Mouse (Mus musculus): ENCODE measurements around the gene Herc3.

The Herc3 gene

DNA sequence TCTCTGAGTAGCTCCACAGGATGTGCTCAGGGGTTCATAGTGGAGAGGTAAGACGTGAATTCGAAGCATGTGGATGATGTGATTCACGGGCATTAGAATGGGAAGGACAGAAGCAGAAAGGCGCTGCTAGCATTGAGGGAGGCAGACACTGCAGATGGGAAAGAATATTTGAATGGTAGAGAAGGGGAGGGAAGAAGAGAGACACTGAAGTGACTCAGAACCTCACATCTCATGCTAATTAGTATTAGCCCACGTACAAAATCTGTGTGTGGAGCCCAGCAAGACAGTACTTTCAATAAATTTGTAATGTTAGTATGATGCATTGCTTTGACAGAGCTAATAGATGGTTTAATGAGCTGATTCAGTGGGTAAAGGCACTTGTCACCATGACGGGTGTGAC lies 89.5 kb downstream of the Herc3 start:
- no peak for DNase-seq (ENCODE audit: low spot score in 2 of 2)

DNA sequence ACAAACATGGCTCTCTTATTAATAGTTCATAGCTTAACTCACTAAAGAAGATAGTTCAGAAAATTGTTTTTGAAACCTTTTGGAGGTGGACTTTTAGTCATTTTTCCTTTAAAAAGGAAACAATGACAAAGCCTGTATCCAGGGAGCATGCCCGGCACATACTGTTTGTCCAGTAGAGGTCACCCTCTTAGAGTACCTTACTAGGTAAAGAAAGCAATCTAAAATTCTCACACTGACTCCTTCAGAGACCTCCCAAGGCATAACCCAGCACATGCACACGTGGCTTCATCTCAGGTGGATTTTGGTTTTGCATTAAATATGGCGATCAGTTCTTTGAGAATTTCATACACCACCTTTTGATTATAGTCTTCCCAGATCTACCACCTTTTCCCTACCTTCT lies 90.4 kb downstream of the Herc3 start:
- no peak for DNase-seq (ENCODE audit: low spot score in 2 of 2)

DNA sequence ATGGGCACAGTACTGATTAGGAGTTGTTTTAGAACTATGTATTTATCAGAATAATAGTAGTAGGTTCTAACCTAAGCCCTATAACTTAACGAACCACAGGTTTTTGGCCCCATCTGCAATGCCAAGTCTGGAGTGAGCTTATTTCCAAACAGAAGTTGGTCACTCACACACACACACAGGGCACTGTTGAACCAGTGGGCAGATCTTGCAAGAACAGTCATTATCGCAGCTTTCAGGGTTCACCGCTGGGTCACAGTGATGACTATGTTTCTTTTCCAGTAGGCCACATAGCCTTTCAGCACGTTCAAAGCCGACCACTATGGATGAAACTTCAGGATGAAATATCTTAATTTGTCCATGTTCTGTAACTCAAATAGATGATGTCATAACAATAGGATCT lies 91.2 kb downstream of the Herc3 start:
- no peak for DNase-seq (ENCODE audit: low spot score in 2 of 2)

DNA sequence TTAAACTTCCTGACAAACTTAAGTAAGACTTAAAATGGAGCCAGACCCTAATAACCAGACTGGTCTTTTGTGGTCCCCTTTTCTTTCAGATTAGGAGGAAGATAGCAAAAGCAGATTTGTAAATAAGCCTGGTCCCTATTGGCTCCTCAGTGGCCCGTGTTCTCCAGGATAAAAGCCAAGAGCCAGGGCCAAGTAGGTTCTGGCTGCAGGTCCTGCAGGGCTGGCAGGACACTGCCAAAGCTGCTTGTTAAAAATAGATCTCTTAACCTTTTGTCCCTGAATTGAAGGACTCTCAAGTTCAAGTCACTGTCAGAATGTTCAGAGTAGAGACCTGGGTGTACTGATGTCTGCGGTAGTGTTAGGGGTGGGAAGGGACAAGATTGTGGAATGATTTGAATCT lies 96.6 kb downstream of the Herc3 start:
- no peak for DNase-seq (ENCODE audit: low spot score in 2 of 2)

DNA sequence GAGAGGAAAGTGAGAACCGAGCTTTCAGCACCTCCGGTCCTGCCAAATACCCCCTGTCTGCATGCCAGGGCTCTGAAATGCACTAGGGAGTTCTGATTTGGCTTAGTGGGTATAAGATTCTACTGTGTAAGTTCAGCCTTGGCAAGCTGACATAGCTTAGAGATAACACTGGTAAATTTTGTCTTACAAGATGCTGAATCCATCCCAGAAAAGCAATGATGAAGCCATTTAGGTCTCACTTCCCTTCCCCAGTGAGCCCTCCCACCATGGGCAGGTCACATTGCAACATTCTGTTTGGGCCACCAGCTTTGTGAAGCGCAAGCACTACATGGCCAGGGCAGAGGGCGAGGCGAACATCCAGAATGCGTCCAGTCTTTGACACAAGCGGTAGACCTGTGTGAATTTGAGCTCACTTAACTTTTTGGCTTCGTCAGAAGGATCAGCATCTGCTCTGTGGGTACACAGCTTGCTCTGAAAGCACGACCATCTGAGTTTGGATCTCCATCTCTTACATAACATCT lies 98.7 kb downstream of the Herc3 start:
- DNase-seq (ENCODE audit: low spot score in 2 of 2) = no peak

DNA sequence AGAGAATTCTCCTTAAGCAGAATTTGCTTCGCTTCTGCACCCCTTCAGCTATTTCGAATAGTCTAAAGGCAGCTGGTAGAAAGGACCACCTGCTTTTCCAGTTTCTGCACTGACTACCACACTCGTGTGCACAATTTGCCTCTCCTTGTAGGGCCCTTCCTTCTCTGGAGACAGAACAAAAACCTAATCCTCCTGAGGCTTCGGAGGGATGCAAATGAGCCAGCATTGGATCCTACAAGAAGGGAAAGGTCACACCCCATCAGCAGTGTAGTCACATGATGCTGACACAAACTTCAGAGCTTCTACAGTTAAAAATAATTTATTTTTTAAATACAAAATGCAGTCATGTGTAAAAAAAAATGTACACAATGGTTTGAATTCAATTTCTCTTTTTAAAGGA lies 99.9 kb downstream of the Herc3 start:
- no peak for DNase-seq (ENCODE audit: low spot score in 2 of 2)

DNA sequence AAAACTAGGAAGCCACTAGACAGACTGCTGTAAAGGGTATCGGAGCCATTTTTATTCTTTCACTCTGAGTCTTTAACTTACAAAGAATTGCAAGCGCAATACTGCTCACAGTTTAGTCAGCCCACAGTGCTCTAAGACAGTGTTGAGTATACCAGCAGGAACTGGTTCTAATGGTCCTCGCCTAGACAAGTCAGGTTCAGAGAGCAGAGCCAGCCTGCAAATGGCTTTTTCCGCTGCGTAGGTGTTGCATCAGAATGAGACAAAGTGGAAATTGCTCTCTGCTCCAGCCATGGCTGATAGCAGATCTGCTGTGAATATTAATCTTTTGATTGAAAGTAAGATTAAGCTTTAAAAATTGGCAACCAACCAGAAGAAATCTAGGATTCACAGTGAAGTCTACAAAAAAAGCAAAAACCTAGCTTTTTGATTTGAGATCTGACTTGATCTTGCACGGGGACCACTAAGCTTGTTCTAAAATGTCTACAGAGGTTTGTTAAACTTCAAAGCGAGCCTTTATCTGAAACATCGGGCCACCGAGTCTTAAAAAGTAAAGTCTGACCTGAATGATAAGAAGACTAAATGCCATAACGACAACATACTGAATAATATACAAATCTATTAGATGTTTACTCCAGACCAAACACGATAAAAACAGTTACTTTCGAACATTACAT lies 101.4 kb downstream of the Herc3 start:
- no peak for DNase-seq (ENCODE audit: low spot score in 2 of 2)

DNA sequence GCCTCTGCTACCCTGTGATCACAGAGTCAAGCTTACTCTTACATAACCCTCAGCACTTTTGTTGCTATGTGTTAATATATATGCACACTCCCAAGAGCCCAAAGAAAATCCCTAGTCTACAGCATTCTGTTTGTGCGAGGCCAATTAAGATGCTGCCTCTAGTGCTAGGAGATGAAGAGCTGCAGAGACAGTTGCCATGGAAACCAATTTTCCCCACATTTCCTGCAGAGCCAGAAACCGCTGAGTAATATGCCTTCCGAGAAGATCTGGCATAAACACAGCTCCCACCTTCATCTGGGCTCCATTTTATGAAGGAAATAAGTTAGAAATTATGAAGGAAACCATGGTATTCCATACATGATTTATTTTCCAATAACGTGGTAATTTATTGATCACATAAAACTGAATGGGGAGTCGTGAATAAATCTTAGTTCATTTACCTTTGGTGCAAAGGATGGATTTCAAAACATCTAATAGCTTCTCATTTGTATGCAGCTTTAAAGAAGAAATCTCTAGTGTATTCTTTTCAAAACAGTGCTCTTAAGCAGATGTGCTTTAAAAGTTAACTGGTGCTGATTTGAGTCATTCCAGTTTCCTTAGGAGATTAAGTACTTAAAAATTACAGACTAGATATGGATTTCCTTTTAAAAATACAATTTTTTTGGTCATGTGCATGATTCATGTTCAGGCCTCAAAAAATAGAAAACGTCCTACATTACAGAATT lies 102.1 kb downstream of the Herc3 start:
- peak in 1 of 2 experiments; percentile 32 for DNase-seq (ENCODE audit: low spot score in 2 of 2)

DNA sequence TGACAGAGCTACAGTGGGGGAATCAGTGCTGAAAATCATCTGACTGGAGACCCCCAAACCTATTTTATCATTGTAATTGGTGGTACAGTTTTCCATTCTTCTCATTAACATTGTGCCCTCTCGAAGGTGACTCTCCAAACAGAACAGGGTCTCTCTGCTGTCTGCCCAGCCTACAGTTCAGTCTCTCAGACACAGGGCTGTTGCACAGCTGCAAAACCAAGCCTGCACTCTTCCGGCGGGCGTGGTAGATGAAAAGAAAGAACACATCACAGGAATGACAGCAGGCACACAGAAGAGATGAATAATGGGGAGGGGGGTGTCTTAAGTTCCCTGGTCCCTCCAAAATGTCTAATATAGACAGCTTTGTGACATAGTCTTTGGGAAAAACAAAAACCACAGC lies 102.9 kb downstream of the Herc3 start:
- no peak for DNase-seq (ENCODE audit: low spot score in 2 of 2)

DNA sequence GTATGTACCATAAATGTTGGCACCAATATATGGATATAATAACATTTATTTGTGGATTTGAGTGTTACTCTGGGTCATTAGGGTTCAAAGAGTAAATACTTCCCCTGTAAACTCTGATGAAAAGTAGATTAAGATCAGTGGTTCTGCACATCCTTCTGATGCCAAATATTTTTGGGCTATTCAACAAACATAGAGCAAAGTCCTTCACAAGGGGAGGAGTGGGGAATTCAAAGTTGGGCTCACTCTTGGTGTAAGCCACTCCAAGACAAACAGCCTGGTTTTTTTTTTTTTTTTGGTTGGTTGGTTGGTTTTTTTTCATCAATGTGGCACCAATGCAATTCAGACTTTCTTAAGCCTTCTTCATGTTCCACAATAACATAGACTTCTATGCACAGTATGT lies 106.5 kb downstream of the Herc3 start:
- no peak for DNase-seq (ENCODE audit: low spot score in 2 of 2)

DNA sequence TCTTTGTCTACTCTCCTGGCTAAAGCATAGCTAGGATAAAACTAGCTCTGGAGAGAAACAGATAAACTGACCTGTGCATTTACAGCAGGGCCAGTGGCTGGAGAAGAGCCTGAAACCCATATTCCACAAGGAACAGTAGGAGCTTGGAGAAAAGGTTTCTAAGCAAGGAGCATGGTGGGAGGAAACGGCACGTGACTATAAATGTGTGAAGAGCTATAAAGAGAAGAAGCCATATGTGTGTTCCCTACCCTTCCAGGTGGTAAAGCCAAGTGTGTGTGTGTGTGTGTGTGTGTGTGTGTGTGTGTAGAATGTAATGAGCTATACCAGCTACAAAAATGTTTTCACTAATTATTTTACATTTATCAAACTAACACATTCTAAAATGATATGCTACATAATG lies 111.0 kb downstream of the Herc3 start:
- DNase-seq (ENCODE audit: low spot score in 2 of 2) = no peak

DNA sequence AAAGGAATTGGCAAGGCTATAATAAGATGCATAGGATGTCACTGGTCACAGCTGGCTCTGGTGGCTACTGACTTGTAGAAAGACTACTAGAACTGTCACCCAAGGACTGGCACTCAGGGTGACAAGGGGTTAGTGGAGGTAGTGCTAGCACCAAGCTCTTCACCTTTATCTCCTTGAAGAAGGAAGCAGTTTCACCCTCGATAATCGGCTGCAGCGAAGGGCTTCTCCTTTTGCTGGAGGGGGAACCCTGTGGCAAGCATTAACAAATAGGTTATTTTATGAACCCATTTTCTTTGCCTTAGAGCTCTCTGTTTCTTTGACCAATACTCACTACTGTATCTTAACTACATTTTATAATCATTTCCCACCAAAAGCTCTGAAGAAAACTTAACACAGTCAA lies 112.7 kb downstream of the Herc3 start:
- no peak for DNase-seq (ENCODE audit: low spot score in 2 of 2)

DNA sequence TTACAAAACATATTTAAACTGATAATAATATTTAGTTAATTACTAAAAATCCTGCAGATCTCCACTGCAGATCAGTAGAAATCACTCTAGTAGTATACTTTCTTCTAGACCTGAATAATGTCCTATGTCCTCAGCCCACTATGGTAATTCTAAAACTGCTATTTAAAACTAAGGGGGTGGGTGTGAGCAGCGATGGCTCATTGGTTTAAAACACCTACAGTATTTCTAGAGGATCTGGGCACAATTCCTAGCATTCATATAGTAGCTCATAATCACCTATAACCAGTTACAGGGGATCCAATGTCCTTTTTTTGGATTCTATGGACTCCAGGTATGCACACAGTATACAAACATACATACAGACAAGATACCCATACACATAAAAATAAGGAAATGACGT lies 115.0 kb downstream of the Herc3 start:
- DNase-seq (ENCODE audit: low spot score in 2 of 2) = no peak

DNA sequence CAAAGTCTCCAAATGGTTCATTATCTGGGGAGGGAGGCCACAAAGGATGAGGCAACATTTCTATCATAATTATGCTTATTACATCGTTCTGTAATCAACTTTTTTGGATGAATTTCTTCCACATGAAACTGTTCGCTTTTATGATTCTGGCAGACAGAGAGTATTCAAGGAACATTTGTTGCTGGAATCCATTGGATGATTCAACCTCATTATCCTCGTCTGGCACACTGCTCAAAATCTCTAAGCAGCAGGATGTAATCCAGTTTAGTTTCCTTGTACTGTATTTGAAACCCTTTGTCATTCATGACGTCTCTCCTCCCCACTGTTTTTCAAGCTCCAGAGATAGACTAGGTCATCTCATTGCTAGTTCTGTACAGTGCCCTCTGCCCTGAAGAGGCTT lies 115.6 kb downstream of the Herc3 start:
- DNase-seq (ENCODE audit: low spot score in 2 of 2) = no peak

DNA sequence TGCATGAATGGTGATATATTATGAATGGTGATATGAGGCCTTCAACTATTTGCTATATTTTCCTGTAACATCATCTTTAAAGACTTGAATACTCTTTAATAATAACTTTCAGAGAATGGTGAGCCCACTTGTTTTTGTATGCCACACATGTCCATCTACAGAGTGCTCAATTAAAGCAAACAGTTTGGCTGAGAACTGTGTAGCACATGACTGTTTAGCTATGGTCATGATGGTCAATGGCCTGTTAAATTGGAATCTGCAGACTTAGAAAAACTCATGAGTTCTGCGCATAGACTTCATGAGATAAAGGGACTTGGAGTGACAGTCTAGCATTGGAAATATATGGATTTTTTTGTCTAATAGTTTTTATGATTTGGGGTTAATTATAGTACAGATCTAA lies 119.1 kb downstream of the Herc3 start:
- no peak for DNase-seq (ENCODE audit: low spot score in 2 of 2)

DNA sequence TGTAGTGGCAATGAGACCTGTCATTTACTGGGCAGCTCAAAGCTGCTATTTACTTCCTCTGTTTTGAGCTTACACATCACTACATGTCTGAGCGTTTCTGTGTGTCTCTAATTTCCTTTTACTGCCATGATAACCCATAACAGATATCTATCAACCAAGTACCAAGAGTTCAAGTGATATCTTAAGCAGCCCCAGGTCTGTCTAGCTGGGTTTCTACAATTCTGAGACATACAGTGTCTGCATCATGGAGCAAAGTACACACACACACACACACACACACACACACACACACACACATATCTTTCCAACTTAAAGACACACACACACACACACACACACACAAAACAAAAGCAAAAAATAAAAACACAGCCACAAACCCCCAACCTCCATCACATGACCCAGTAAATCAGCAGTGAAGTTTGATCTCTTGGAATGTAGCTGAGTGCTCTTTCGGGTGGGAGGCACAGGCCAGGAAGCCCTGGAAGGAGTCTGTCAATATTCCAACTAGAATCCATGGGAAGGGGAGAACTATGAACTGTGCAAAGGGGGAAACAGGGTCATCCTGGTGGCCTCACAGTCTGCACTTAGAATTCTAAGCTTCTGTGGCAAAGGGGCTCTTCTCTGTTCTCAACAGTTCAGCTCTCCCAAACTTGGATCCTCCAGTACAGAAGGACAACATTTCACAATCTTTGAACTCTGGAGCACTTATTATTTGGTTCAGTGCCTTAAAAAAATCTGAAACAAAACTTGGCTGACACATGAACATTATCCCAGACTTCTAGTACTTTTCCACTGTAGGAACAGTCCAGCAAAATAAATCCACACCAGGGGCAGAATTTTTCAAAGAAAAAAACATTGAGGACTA lies 120.1 kb downstream of the Herc3 start:
- no peak for DNase-seq (ENCODE audit: low spot score in 2 of 2)

DNA sequence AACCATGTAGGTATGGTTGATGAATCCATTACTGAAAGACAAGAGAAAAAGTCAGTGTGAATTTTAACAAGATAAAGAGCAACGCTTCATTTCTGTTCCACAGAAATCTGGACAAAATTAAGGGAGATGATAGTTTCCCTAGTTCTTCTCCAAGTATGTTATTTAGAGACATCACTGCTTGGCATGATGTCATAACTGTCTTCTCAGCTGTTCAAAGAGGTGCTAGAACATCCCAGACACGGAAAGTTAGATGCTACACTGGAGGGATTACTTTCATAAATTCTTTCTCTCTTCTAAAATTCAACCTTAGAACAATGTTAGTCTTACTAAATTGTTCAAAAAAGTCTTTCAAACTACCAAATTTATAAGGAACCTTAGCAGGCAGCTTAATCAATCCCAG lies 129.3 kb downstream of the Herc3 start:
- no peak for DNase-seq (ENCODE audit: low spot score in 2 of 2)

DNA sequence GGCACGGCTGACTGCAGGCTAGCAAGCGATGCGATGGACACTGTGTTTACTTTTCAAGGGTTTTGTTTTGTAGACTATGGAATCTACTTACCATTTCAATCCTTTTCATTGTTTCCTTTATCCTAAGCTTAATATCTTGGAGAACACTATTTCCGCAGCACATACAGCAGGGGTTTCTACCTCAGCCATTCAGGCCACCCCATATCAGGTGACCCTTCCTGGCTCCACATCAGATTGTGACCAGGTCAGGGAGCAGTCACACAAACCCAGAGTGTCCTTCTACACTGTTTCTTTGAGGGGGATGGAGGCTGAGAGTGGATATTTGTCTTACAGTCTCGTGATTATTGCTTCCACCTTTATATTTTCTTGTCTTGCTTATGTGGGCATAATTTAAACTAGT lies 131.4 kb downstream of the Herc3 start:
- DNase-seq (ENCODE audit: low spot score in 2 of 2) = no peak

DNA sequence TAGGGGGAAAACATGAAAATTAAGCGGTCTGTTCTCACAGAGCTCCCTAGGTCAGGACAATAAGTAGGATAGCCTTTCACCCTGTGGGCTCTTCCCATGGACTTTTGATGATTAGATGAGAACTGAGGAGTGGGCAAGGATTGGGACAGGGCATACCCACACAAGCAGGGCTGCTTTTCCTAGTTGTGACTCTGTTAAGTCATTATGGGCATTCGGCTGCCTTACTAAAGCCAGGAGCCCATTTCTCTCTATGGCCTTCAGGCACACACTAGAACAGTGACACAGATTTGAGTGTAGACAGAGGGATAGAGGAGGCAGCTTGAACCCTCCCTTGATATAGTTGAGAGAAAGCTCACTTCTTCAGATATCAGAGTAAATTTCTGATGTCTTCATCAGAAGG lies 132.8 kb downstream of the Herc3 start:
- DNase-seq (ENCODE audit: low spot score in 2 of 2) = no peak

DNA sequence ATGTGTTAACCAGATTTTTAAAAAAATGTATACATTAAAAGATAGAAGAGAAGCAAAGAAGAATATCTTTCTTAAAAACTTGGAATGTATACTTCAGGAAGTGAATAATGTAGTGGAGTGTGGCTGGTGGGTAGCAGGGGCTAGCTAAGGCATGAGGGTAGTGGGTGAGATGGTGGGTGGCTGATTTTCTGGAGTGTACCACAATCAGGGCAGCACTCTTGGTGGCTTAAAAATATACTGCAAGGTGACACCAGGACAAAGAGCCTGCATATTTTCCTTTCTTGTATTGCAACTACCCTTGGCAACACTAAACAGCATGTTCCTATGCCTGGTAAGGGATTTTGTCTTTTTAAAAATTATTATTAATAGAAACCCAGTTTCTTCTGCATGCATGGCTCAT lies 133.3 kb downstream of the Herc3 start:
- no peak for DNase-seq (ENCODE audit: low spot score in 2 of 2)

DNA sequence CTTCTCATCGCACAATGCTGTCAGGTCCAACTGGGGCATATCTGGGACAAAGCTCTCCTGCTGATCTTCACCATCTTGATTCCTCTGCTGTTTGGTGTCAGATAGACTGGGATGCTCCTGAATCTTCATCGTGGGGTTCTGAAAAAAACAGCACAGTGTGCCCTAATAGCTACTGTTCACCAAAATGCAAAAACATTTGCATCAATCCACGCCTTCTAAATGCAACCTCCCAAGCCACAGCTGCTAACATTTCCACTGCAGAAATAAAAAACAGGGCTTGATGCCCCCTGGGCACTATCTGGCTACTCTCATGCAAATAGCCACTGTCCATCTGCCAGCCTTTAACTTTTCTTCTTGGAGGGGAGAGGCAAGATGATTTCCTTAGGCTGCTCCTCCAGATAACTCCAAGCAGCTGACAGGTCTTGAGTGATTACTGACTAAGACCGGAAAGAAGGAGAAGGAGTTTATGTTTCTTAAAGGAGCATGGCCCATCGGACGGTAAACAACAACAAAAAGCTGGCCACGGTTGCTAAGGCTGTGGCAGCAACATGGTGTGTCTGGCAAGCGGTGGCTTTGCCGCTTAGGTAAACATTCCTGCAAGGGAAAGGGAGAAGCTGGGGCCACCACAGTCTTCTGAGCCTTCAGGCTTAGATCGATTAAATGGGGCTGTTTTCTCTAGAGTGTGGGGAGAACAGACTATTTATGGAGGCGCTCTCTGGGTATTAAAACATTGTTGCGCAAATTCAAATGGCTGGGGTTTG lies 134.0 kb downstream of the Herc3 start:
- peak in 1 of 2 experiments; percentile 12 for DNase-seq (ENCODE audit: low spot score in 2 of 2)

DNA sequence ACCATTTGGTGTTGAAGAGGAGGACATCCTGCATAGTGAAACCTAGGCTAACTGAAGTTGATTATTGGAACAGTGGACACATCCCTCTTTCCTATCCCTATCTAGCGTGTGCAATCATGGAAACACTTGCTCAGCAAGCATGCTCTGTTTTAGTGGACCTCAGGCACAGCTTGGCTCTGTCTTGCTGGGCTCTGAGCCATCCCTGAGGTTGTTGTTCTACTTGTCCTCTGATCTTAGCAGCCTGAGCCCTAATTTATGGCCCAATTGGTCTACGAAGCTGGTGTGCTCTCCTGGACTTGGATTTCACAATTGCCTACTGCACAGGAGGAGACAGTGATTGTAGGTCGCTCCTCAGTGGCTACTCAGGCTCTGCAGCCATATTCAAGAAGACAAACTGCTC lies 137.0 kb downstream of the Herc3 start:
- DNase-seq (ENCODE audit: low spot score in 2 of 2) = no peak
